Mouse (Mus musculus) thymus, postnatal 36 days (tissue): ENCODE data around the gene Tmem92.
"Not testable (repeated sequence)": the region's sequence is repeated elsewhere in the genome, so short reads cannot be mapped to it uniquely, and the experiment has no call there.

Experiments used
- DNase-seq, 2 experiments: peaks; one replicate each; pipeline ENCODE4 v3.0.0; 2022; ENCODE audit warnings: mixed read lengths in 2 of 2

Tmem92 gene

GRCm38 (mm10) chr11:94782603-94783002 lies at the start of gene Tmem92:
Gene Tmem92 (minus strand): TSS chr11:94782703.
- DNase-seq = no peak

GRCm38 (mm10) chr11:94828966-94829365 lies 46.5 kb upstream of the Tmem92 start:
- DNase-seq = no peak

- DNase-seq = not testable (repeated sequence)
Observed at GRCm38 (mm10) chr11:94819427-94819826, 36.9 kb upstream of the Tmem92 start.

- not testable (repeated sequence) for DNase-seq
Observed at GRCm38 (mm10) chr11:94818946-94819345, 36.4 kb upstream of the Tmem92 start.

GRCm38 (mm10) chr11:94811537-94811936 lies 29.0 kb upstream of the Tmem92 start:
- not testable (repeated sequence) for DNase-seq

GRCm38 (mm10) chr11:94791700-94792099 lies 9.2 kb upstream of the Tmem92 start:
- DNase-seq = no peak

- DNase-seq = peak; percentile 51 to 63
Observed at GRCm38 (mm10) chr11:94785247-94785646, 2.7 kb upstream of the Tmem92 start.

- DNase-seq = no peak
Observed at GRCm38 (mm10) chr11:94774887-94775497, 7.5 kb downstream of the Tmem92 start.

GRCm38 (mm10) chr11:94773851-94774250 lies 8.7 kb downstream of the Tmem92 start:
- peak in 1 of 2 experiments; percentile 18 for DNase-seq

GRCm38 (mm10) chr11:94772363-94773055 lies 10.0 kb downstream of the Tmem92 start:
- DNase-seq = no peak

GRCm38 (mm10) chr11:94767241-94767640 lies 15.3 kb downstream of the Tmem92 start:
- DNase-seq = no peak

- no peak for DNase-seq
Observed at GRCm38 (mm10) chr11:94762775-94763174, 19.7 kb downstream of the Tmem92 start.

GRCm38 (mm10) chr11:94762281-94762680 lies 20.2 kb downstream of the Tmem92 start:
- no peak for DNase-seq

- DNase-seq = no peak
Observed at GRCm38 (mm10) chr11:94760799-94761198, 21.7 kb downstream of the Tmem92 start.

- no peak for DNase-seq
Observed at GRCm38 (mm10) chr11:94760364-94760763, 22.1 kb downstream of the Tmem92 start.

GRCm38 (mm10) chr11:94759916-94760315 lies 22.6 kb downstream of the Tmem92 start:
- DNase-seq = no peak

GRCm38 (mm10) chr11:94752946-94753713 lies 29.4 kb downstream of the Tmem92 start:
- no peak for DNase-seq

- no peak for DNase-seq
Observed at GRCm38 (mm10) chr11:94741732-94742272, 40.7 kb downstream of the Tmem92 start, which contains the start of gene Cdc34b. Gene Cdc34b (plus strand): TSS chr11:94741782.

GRCm38 (mm10) chr11:94735746-94736145 lies 46.8 kb downstream of the Tmem92 start:
- no peak for DNase-seq

GRCm38 (mm10) chr11:94732773-94733172 lies 49.7 kb downstream of the Tmem92 start:
- peak in 1 of 2 experiments; percentile 16 for DNase-seq

GRCm38 (mm10) chr11:94731229-94731628 lies 51.3 kb downstream of the Tmem92 start:
- no peak for DNase-seq

GRCm38 (mm10) chr11:94730261-94730660 lies 52.2 kb downstream of the Tmem92 start:
- DNase-seq = peak; percentile 45 to 46

GRCm38 (mm10) chr11:94729565-94729964 lies 52.9 kb downstream of the Tmem92 start:
- no peak for DNase-seq
